Mouse (Mus musculus) olfactory bulb, adult 2 months (tissue): ENCODE results near the gene Polr3e. TPM values are rescaled to one million over a fixed set of nuclear protein-coding genes. Genes with fewer than 3 reads are reported as not detected.
"Not testable (repeated sequence)": the region's sequence is repeated elsewhere in the genome, so short reads cannot be mapped to it uniquely, and the experiment has no call there.

ENCODE experiments used
- H3K27ac ChIP-seq: fragments of 200-500 bp; 2 replicates; pipeline ENCODE4 v1.5.1; 2012; ENCODE audit warnings: low read depth, low read length; ENCODE audit not compliant: insufficient read depth
- H3K4me1 ChIP-seq: fragments of 200-500 bp; 2 replicates; pipeline ENCODE4 v1.6.1; 2012; ENCODE audit warnings: low read length; ENCODE audit not compliant: control insufficient read depth, insufficient read depth
- H3K4me3 ChIP-seq: fragments of 200-500 bp; 2 replicates; pipeline ENCODE4 v1.5.1; 2012; ENCODE audit warnings: mild to moderate bottlenecking, low read depth, low read length, moderate library complexity; ENCODE audit not compliant: insufficient read depth
- CTCF ChIP-seq: fragments of 200-500 bp; IDR thresholded peaks from 2 replicates; pipeline ENCODE4 v1.5.1; 2012; ENCODE audit warnings: low read depth, mild to moderate bottlenecking, low read length, moderate library complexity; ENCODE audit not compliant: insufficient read depth
- POLR2A ChIP-seq: fragments of 200-500 bp; IDR thresholded peaks from 2 replicates; pipeline ENCODE4 v1.6.1; 2012; ENCODE audit warnings: mild to moderate bottlenecking, low read depth, low read length, moderate library complexity; ENCODE audit not compliant: insufficient read depth
- WGBS: fragments of 180-500 bp; shearing (Covaris S2); methylation state at CpG from one replicate; pipeline ENCODE4 v1.1.7; 2018; 5-methylcytosine and 5-hydroxymethylcytosine counted together
- polyA plus RNA-seq: library from polyadenylated mRNA; stranded (reverse); fragments of >200 nt; gene quantifications from 2 replicates; pipeline ENCODE4 v1.2.4, GENCODE M21; 2012; ENCODE audit warnings: low replicate concordance; ENCODE audit not compliant: missing spikeins, insufficient read depth, insufficient read length

Gene Polr3e
- polyA plus RNA-seq, 1 experiment: not detected

DNA sequence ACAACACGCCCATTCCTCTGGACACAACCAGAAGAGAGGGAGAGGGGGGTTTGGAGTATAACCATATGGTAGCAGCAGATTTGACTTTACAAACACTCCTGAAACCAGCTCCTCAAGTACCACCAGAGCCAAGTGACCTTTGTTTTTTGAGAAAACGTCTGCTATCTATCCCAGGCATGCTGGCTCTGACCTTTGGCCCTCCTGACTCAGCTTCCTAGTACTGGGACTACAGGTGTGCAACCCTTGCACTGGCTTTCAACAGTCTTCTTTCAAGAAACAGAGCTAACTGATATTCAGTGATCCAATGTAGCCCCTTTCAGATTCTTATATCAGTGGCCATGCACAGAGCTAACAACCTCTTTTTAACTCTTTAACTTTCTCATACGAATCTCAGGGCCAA lies 44.3 kb downstream of the Polr3e start:
- 79% methylated on average over 3 of the region's 3 CpGs for WGBS
- Histone ChIP-seq H3K4me3 (no peak overlapping the region), H3K4me1 (no peaks in the 10 kb centered on the region), H3K27ac (no peak overlapping the region)
- no peak for TF ChIP-seq CTCF
- no peak for TF ChIP-seq POLR2A

DNA sequence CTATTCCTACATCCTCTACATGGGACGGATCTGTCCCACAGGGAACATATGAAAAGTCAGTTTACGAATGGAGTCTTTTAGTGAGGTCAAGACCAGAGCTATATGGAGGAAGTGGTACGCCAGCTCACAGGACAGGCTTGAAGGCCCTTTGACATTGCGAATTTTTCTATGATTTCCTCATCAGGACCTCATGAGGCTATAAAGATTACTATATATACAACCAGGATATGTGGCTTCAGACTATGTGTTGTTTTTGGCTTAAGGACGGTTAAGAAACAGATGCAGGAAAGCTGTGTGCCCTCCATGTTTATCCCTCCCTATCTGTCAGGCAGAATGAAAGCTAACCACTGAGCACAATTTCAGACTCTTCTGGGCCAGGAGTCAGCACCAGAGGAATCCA lies 45.6 kb downstream of the Polr3e start:
- 92% methylated on average over 5 of the region's 5 CpGs for WGBS

DNA sequence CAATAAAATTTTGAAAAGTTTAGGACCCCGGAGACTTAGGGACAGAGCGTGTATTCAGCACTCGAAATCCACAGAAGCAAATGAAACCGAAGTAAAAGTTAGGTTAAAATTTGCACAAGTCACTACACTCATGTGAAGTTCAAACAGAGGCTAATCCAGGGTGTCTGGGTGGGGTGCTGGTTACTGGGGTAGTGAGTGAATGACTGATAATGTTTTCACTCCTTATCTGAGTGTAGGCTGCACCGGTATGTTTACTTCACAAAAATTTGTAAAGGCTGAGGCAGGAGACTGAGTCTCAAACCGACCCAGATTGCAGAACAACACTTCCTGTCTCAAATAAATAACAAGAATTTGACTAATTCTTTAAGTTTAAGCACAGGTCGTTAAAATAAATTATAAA lies 51.7 kb downstream of the Polr3e start:
- WGBS: 91% methylated on average over 7 of the region's 7 CpGs
- TF ChIP-seq POLR2A: no peak
- no peak for TF ChIP-seq CTCF
- H3K4me1 ChIP-seq: no peaks in the 10 kb centered on the region
- no peak overlapping the region for H3K4me3 ChIP-seq
- H3K27ac ChIP-seq: no peak overlapping the region

More for the DNA sequence above, 45.6 kb downstream of the Polr3e start:
- TF ChIP-seq POLR2A: no peak
- Histone ChIP-seq H3K4me3 (no peak overlapping the region), H3K27ac (no peak overlapping the region), H3K4me1 (no peaks in the 10 kb centered on the region)

DNA sequence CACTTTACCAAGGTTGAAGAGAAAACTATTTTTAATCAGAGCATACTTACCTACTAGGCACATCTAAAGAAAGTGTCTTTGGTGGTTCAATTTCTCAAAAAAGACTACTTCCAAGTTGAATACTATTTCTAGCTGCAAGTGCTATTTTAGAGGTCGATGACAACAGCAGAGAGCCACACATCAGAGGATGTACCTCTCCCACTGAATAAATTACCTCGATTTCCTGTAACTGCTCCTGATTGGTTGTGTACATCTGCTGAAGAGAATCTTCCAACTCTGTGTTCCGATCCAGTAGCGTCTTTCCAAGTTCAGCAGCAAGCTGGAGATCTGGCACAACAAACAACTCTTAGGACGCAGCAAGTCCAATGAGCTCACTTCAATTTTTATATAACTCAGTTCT lies 52.6 kb downstream of the Polr3e start:
- 67% methylated on average over 5 of the region's 5 CpGs for WGBS
- H3K27ac ChIP-seq: no peak overlapping the region

DNA sequence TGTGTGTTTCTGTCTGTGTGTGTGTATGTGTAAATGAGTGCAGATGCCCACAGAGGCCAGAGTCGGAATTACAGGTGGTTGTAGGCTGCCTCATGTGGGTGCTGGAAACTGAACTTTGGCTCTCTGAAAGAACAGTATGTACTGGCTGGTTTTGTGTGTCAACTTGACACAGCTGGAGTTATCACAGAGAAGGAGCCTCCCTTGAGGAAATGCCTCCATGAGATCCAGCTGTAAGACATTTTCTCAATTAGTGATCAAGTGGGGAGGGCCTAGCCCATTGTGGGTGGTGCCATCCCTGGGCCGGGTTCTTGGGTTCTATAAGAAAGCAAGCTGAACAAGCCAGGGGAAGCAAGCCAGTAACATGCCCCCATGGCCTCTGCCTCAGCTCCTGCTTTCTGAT lies 54.9 kb downstream of the Polr3e start:
- H3K4me3 ChIP-seq, H3K27ac ChIP-seq, H3K4me1 ChIP-seq: not testable (repeated sequence)
- 65% methylated on average over 2 of the region's 2 CpGs for WGBS

More for the DNA sequence above, 52.6 kb downstream of the Polr3e start:
- H3K4me1 ChIP-seq: no peaks in the 10 kb centered on the region
- TF ChIP-seq POLR2A (no peak), CTCF (no peak)
- no peak overlapping the region for H3K4me3 ChIP-seq

DNA sequence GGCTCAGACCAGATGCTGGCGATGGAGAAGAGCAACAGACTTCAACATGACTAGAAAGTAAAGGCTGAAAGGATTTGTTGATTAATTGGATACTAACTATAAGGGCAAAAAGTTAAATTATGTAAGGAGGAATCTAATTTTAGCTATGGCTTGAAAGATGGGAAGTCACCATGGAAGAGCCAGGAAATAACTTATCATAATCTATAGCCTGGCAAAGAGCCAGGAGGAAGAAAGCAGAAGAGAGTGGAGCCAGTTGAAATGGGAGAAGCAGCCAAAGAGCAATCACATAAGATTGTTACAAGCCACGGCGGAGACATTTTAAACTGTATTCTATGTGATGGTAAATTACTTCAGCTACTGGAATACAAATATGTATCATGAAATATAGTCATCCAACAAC lies 56.5 kb downstream of the Polr3e start:
- 0 out of 2 replicates have a peak, but pooled peaks cover 2% of the 10 kb centered on the region for H3K4me1 ChIP-seq
- no peak overlapping the region for H3K27ac ChIP-seq
- WGBS: 94% methylated on average over 3 of the region's 3 CpGs
- TF ChIP-seq CTCF (no peak), POLR2A (no peak)
- H3K4me3 ChIP-seq: no peak overlapping the region

DNA sequence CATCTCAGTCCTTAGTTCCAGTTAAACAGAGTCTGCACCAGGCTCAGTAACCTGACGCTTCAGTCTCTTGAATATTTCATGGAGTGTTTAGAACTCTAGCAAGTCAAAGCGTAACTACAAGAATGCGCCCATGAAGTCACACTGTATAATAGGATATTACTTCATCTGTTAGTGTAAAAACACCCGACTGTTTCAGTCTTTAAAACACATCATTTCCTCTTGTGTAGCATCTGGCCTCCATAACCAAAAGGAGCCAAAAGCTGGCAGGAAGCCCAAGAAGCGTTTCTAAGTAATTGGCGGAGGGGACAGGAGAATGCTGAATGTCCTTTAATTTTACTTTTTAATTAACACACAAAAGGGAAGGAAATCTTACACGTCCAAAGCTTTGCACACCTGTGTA lies 59.5 kb downstream of the Polr3e start:
- TF ChIP-seq POLR2A (no peak), CTCF (no peak)
- no peak overlapping the region for H3K4me3 ChIP-seq
- H3K4me1 ChIP-seq: peaks cover 6% of the 10 kb centered on the region; the same call in 1 of the 2 replicates
- 55% methylated on average over 7 of the region's 7 CpGs for WGBS
- H3K27ac ChIP-seq: no peak overlapping the region

DNA sequence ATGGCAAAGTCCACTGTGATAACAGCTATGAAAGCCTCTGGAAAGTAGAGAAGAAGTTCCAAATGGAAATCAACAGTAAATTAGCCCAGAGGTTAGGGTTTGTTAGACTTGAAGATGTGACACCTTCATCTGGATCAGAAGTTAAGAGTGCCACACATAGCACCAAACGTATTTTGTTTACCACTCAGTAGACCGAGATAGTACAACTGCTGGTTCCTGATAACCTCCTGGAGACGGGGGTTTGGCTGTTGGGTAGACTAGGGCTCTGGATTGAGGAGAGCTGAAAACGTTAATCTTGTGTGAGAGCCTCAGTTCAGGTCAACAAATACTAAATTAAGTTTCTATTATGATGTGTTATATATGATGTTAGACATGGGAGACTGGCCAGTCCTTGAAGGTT lies 62.5 kb downstream of the Polr3e start:
- no peak overlapping the region for H3K27ac ChIP-seq
- no peak for TF ChIP-seq POLR2A
- no peak for TF ChIP-seq CTCF
- WGBS: 94% methylated on average over 4 of the region's 4 CpGs
- peaks cover 6% of the 10 kb centered on the region; the same call in 1 of the 2 replicates for H3K4me1 ChIP-seq
- H3K4me3 ChIP-seq: no peak overlapping the region

DNA sequence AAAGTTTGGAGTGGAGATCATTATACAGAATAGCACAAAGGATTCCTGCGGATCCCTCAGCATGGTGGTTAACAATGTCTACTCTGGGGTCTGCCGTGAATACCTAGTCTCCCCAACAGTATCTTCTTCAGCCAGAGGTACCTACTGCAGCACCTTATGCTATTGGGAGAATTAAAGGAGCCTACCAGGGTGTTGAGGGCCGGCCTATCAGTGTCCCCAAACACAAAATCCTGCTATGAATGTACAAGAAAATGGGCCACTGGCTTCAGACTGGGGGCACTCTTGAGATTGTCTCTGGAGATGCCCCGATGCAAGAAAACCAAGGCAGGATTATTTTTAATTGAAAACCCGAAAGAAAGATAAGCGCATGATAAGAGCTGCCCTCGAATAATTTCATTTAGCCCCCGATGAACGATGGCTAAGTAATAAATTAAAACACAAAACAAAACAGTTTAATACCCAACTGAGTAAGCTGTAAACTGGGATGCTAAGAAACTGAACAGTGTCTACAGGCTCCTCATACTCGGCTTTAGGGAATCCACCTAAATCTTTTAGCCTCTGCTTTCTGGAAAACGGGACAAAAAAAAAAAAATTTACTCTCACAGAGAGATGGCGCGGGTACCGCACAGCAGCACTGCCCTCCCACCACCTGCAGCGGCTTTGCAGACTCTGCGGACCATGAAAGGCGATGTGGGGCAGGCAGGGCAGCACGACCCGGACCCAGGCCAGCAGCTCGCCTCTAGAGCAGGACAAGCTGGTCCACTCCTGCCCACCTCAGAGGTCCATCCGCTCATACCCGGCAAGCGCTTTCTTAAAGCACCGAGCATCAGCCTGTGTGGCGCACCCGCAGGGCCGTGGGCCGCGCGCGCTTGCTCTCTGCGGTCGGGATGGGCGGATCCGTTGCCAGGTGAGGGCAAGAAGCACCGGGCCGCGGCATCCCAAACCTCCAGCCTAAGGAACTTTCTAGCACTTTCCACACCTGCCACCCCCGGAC lies 63.7 kb downstream of the Polr3e start:
- WGBS: 10% methylated on average over 39 of the region's 39 CpGs
- Histone ChIP-seq H3K27ac (no peak overlapping the region), H3K4me3 (peak overlapping the region; percentile 85), H3K4me1 (peaks cover 6% of the 10 kb centered on the region; the same call in 1 of the 2 replicates)
- TF ChIP-seq POLR2A (no peak), CTCF (no peak)
